ENCODE assay signal across 8 mouse cellular contexts in genomic region chr1:191317591-191318196, GRCm38 (mm10). TPM values are rescaled to one million over a fixed set of nuclear protein-coding genes. Genes with fewer than 3 reads are reported as not detected.
DNase-seq lines count a peak whose midpoint lies in the region; ATAC-seq and TF ChIP-seq lines count a peak whose summit lies in the region.

TSS of gene Nenf (minus strand) at chr1:191318194.

- no peaks in the 10 kb centered on the region for H3K36me3 ChIP-seq in forebrain, postnatal 0 days (ENCODE audit: insufficient read depth)
- H3K36me3 ChIP-seq in lung, embryonic 15.5 days, result no peaks in the 10 kb centered on the region

- WGBS in cerebellum, adult 2 months, result 1% methylated on average over 54 of the region's 54 CpGs
- WGBS in forebrain, postnatal 0 days, result 3% methylated on average over 46 of the region's 54 CpGs
- under 1% methylated on average over 54 of the region's 54 CpGs for WGBS in lung, embryonic 15.5 days

- peak within 1 kb of the TSS; percentile 66 for H3K4me2 ChIP-seq in forebrain, postnatal 0 days (ENCODE audit: low read depth)
- peak within 1 kb of the TSS; percentile 66 for H3K4me2 ChIP-seq in lung, embryonic 15.5 days

- intact Hi-C loops in heart, postnatal 25 days (cut with DNase I), result no loop called here

- ATAC-seq in forebrain, postnatal 0 days, result peak; percentile 94
- ATAC-seq in lung, embryonic 15.5 days (ENCODE audit: borderline replicate concordance, extremely low read depth, low FRiP score, low TSS enrichment), result peak; percentile 94

- H3K27me3 ChIP-seq in cerebellum, adult 2 months (ENCODE audit: control insufficient read depth, insufficient read depth, low read length), result no peaks in the 10 kb centered on the region
- H3K27me3 ChIP-seq in forebrain, postnatal 0 days (ENCODE audit: insufficient read depth, low read length), result no peaks in the 10 kb centered on the region
- H3K27me3 ChIP-seq in lung, embryonic 15.5 days, result no peaks in the 10 kb centered on the region

- peak within 1 kb of the TSS; percentile 70 for H3K4me3 ChIP-seq in cerebellum, adult 2 months (replicated peaks; ENCODE audit: insufficient read depth, low read depth, low read length)
- peak within 1 kb of the TSS; percentile 70 for H3K4me3 ChIP-seq in forebrain, postnatal 0 days (ENCODE audit: low read depth, low read length)
- peak within 1 kb of the TSS; percentile 64 for H3K4me3 ChIP-seq in lung, embryonic 15.5 days

- H3K9me3 ChIP-seq in forebrain, postnatal 0 days (ENCODE audit: low read length), result no peaks in the 10 kb centered on the region
- H3K9me3 ChIP-seq in lung, embryonic 15.5 days, result no peaks in the 10 kb centered on the region

- peak within 1 kb of the TSS; percentile 94 for H3K27ac ChIP-seq in cerebellum, adult 2 months (ENCODE audit: insufficient read depth, low read length)
- peak within 1 kb of the TSS; percentile 78; the same call in 1 of the 2 replicates for H3K27ac ChIP-seq in forebrain, postnatal 0 days (ENCODE audit: low read depth, low read length)
- peak within 1 kb of the TSS; percentile 87 for H3K27ac ChIP-seq in lung, embryonic 15.5 days

- no peak for TF ChIP-seq CTCF in cerebellum, adult 2 months (IDR thresholded peaks at IDR 0.05; ENCODE audit: borderline replicate concordance, insufficient read depth, low read depth, low read length)
- TF ChIP-seq CTCF in forebrain, postnatal 0 days (IDR thresholded peaks at IDR 0.05; ENCODE audit: low read depth), result peak; percentile 41

- H3K4me1 ChIP-seq in cerebellum, adult 2 months (ENCODE audit: control insufficient read depth, insufficient read depth, low read length), result peaks cover 7% of the 10 kb centered on the region; the same call in 1 of the 2 replicates
- 0 out of 2 replicates have a peak, but pooled peaks cover 6% of the 10 kb centered on the region for H3K4me1 ChIP-seq in forebrain, postnatal 0 days (ENCODE audit: insufficient read depth)
- peaks cover 6% of the 10 kb centered on the region; the same call in 1 of the 2 replicates for H3K4me1 ChIP-seq in lung, embryonic 15.5 days

- TF ChIP-seq POLR2A in cerebellum, adult 2 months (IDR thresholded peaks at IDR 0.05; ENCODE audit: borderline replicate concordance, insufficient read depth, low read length), result peak; percentile 42; the same call in 1 of the 2 replicates

- DNase-seq in MN1 (ENCODE audit: low spot score), result peak; percentile 81
- peak; percentile 83 to 87 for DNase-seq in cerebellum, adult 2 months
- peak; percentile 79 for DNase-seq in forebrain, postnatal 0 days
- peak; percentile 72 for DNase-seq in heart, postnatal 25 days (ENCODE audit: low spot score)
- peak; percentile 62 to 74 for DNase-seq in layer of hippocampus, adult 18-20 months (ENCODE audit: low spot score in 2 of 2)
- peak; percentile 82 for DNase-seq in ovary, adult 18-20 months (ENCODE audit: low spot score)
- peak; percentile 64 to 76 for DNase-seq in thymus, postnatal 10 days (ENCODE audit: low spot score in 2 of 2)

- H3K9ac ChIP-seq in forebrain, postnatal 0 days, result peak within 1 kb of the TSS; percentile 89
- peak within 1 kb of the TSS; percentile 80 for H3K9ac ChIP-seq in lung, embryonic 15.5 days

RNA-seq across cellular contexts. Expression of gene Nenf, which starts in this region (rescaled TPM):
- 150 and 156 TPM in 2 replicates for polyA plus RNA-seq in cerebellum, adult 2 months (2012; rRNA removed)
- 170 and 329 TPM in 2 replicates for total RNA-seq in forebrain, postnatal 0 days (2014; rRNA removed)
- 189 and 236 TPM in 2 replicates for polyA plus RNA-seq in forebrain, postnatal 0 days (2015; fragmentation: Nextera tagmentation; extraction: Ambion mirVana)
- 100 to 1,000 TPM in 1 of 2 experiments, 10 to 100 TPM in 1; 98.8 to 102 TPM for total RNA-seq in heart, postnatal 25 days (2021)
- total RNA-seq in layer of hippocampus, adult 18-20 months (2021), result 10 to 100 TPM; 72.9 to 74.4 TPM
- polyA plus RNA-seq in lung, embryonic 15.5 days (2015; fragmentation: Nextera tagmentation; extraction: Ambion mirVana), result 103 and 115 TPM in 2 replicates

Comparison
In these comparisons a context has a peak if more than half of its experiments do, and no peak if none do; other contexts are left out.
1. Peak in every context shown above with its lines: DNase-seq, ATAC-seq, H3K4me3 ChIP-seq and H3K27ac ChIP-seq.